Mouse (Mus musculus): ENCODE measurements around the gene Galnt11. TPM values are rescaled to one million over a fixed set of nuclear protein-coding genes. Genes with fewer than 3 reads are reported as not detected.
"Not testable (repeated sequence)": the region's sequence is repeated elsewhere in the genome, so short reads cannot be mapped to it uniquely, and the experiment has no call there.

Gene Galnt11
- 36.1 and 37.7 TPM in 2 replicates for polyA plus RNA-seq (2016; fragmentation: Nextera tagmentation; extraction: Ambion mirVana)

DNA sequence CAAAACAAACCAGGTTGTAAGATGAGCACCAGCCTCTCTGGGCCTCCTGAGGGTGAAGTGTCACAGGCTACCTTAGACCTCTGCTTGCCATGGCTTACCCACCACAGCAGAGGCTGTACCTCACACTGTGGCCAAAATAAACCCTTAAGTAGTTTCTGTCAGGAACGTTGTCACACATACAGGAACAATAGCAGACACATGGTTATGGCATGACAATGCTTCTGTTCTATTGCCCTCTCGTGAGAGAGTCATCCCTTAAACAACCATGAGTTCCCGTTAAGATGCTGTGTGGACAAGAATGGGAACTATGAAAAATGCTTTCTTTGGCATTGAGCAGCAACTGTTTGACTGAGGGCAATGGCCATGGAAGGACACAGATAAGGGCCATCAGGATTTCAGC, at the start of gene Galnt11:
Gene Galnt11, plus strand, starts transcription at position 301 of the 400 bp plus-strand sequence.
- Histone ChIP-seq H3K27ac (peak within 1 kb of the TSS; percentile 97), H3K36me3 (no peaks in the 10 kb centered on the region), H3K4me1 (no peaks in the 10 kb centered on the region; the same call in 1 of the 2 replicates), H3K9me3 (no peaks in the 10 kb centered on the region), H3K4me3 (peak within 1 kb of the TSS; percentile 84), H3K27me3 (ENCODE audit: insufficient read depth, poor library complexity, severe bottlenecking) (no peaks in the 10 kb centered on the region)
- no peak for DNase-seq (ENCODE audit: low spot score)
- WGBS, result 86% methylated on average over 3 of the region's 3 CpGs

- 84% methylated on average over 5 of the region's 5 CpGs for WGBS
These were observed 43.8 kb upstream of the Galnt11 start for GRCm38 (mm10) chr5:25177937-25178336.

GRCm38 (mm10) chr5:25178543-25178942, 43.2 kb upstream of the Galnt11 start:
- H3K27ac ChIP-seq; H3K9me3 ChIP-seq; H3K36me3 ChIP-seq; H3K4me1 ChIP-seq; H3K4me3 ChIP-seq; H3K27me3 ChIP-seq (ENCODE audit: insufficient read depth, poor library complexity, severe bottlenecking); DNase-seq (ENCODE audit: low spot score): not testable (repeated sequence)
- 90% methylated on average over 4 of the region's 4 CpGs for WGBS

More at GRCm38 (mm10) chr5:25177937-25178336, 43.8 kb upstream of the Galnt11 start:
- H3K4me3 ChIP-seq; H3K9me3 ChIP-seq; H3K36me3 ChIP-seq; DNase-seq (ENCODE audit: low spot score); H3K4me1 ChIP-seq; H3K27me3 ChIP-seq (ENCODE audit: insufficient read depth, poor library complexity, severe bottlenecking); H3K27ac ChIP-seq: not testable (repeated sequence)

DNA sequence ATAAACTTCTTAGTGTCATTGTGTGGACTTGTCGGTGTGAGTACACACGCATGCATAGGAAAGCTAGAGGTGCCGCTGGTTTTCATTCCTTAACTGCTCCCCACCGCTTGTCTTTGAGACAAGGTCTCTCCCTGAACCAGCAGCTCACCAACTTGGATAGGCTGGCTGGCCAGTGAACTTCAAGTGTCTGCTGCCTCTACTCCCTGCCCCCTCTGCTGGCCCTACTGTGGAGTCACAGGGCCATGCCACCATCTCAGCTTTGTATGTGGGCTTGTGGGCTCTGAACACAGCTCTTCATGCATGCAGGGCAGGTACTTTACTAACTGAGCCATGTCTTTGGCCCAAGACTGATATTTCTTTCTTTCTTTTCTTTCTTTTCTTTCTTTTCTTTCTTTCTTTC, 42.4 kb upstream of the Galnt11 start:
- Histone ChIP-seq H3K36me3 (no peaks in the 10 kb centered on the region), H3K27ac (no peak overlapping the region), H3K9me3 (no peaks in the 10 kb centered on the region), H3K27me3 (ENCODE audit: insufficient read depth, poor library complexity, severe bottlenecking) (no peaks in the 10 kb centered on the region), H3K4me1 (no peaks in the 10 kb centered on the region), H3K4me3 (no peak overlapping the region)
- no peak for DNase-seq (ENCODE audit: low spot score)
- 90% methylated on average over 4 of the region's 4 CpGs for WGBS

- DNase-seq (ENCODE audit: low spot score), result no peak
- Histone ChIP-seq H3K27me3 (ENCODE audit: insufficient read depth, poor library complexity, severe bottlenecking) (no peaks in the 10 kb centered on the region), H3K4me3 (no peak overlapping the region), H3K9me3 (no peaks in the 10 kb centered on the region), H3K4me1 (no peaks in the 10 kb centered on the region), H3K36me3 (no peaks in the 10 kb centered on the region), H3K27ac (no peak overlapping the region)
- WGBS, result 87% methylated on average over 3 of the region's 3 CpGs
These were observed 41.7 kb upstream of the Galnt11 start for GRCm38 (mm10) chr5:25179936-25180488.

DNA sequence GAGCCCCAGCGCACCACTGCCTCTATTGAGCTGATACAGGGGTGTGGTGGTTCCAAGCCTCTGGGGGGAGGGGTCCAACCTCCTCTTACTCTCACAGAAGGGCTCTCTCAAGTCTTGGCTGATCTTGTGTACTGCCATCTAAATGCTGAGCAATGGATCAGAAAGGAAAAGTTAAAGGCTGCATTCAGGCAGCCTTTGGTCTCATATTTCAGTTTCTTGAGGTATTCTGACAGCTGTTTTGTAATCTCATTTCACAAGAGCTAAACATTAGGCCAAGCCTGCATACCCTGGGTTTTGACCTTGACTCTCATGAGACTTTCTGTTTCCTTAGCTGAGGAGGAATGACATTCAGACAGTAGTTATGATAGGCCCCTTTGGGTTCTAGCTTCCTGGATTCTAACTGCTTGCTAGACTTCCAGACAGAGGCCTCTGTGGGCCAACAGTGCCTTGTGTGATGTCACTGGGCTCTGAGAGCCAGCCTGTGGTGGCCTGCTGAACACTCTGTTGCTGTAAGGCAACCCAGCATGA, 40.6 kb upstream of the Galnt11 start, which contains the start of gene Galntl5:
Gene Galntl5, plus strand, starts transcription at position 457 of the 528 bp plus-strand sequence.
- no peaks in the 10 kb centered on the region for H3K36me3 ChIP-seq
- no peak for DNase-seq (ENCODE audit: low spot score)
- no peaks in the 10 kb centered on the region for H3K9me3 ChIP-seq
- H3K27me3 ChIP-seq (ENCODE audit: insufficient read depth, poor library complexity, severe bottlenecking), result no peaks in the 10 kb centered on the region
- no peaks in the 10 kb centered on the region for H3K4me1 ChIP-seq
- 0 out of 2 replicates have a peak within 1 kb of the TSS, but pooled peaks have one; percentile 10 for H3K27ac ChIP-seq
- WGBS, result 78% methylated on average over 1 of the region's 1 CpGs
- no peak within 1 kb of the TSS for H3K4me3 ChIP-seq

- Histone ChIP-seq H3K4me1 (peaks cover 2% of the 10 kb centered on the region; the same call in 1 of the 2 replicates), H3K36me3 (no peaks in the 10 kb centered on the region), H3K27ac (no peak overlapping the region), H3K4me3 (no peak overlapping the region), H3K9me3 (no peaks in the 10 kb centered on the region), H3K27me3 (ENCODE audit: insufficient read depth, poor library complexity, severe bottlenecking) (no peaks in the 10 kb centered on the region)
- no peak for DNase-seq (ENCODE audit: low spot score)
- WGBS, result 84% methylated on average over 4 of the region's 4 CpGs
These were observed 38.1 kb upstream of the Galnt11 start for GRCm38 (mm10) chr5:25183595-25183994.

DNA sequence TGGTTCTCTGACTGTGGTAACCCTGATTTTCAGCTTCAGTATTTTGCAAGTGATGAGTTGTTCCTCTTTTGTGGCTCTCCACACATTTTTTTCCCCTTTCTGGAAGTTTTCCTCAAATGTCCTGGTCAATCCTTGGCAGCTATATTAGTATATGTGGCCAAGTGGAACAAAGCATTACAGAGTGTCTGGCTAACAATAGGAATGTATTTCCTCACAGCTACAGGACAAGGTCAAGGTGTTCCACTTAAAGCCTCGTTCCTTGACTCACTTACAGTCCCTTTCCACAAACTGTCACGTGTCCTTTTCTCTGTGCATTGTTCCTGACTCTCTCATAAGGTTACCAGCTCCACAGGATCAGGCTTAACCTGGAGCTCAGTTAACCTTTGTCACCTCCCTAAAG, 37.1 kb upstream of the Galnt11 start:
- 47% methylated on average over 2 of the region's 2 CpGs for WGBS
- Histone ChIP-seq H3K27me3 (ENCODE audit: insufficient read depth, poor library complexity, severe bottlenecking) (no peaks in the 10 kb centered on the region), H3K36me3 (no peaks in the 10 kb centered on the region), H3K4me3 (no peak overlapping the region), H3K4me1 (peaks cover 5% of the 10 kb centered on the region; the same call in 1 of the 2 replicates), H3K9me3 (no peaks in the 10 kb centered on the region), H3K27ac (no peak overlapping the region)
- DNase-seq (ENCODE audit: low spot score), result no peak

DNA sequence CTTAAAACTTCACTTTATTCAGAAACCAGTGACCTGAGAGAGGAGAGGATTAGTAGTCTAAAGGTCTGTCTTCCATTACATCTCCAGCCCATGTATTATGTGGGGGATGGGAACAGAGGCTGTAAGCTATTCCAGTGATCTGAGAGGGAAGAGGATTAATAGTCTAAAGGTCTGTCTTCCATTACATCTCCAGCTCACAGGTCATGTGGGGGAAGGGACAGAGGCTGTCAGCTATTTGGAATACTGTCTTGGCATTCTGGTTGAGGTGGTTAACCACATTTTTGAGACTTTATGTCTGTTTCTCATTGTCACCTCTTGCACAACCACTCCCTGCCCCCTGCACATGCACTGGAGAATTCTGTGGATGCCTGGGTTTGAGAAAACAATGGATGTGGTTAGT, 34.0 kb upstream of the Galnt11 start:
- Histone ChIP-seq H3K4me1 (peaks cover 5% of the 10 kb centered on the region; the same call in 1 of the 2 replicates), H3K27me3 (ENCODE audit: insufficient read depth, poor library complexity, severe bottlenecking) (no peaks in the 10 kb centered on the region), H3K27ac (no peak overlapping the region), H3K36me3 (no peaks in the 10 kb centered on the region), H3K4me3 (no peak overlapping the region), H3K9me3 (no peaks in the 10 kb centered on the region)
- DNase-seq (ENCODE audit: low spot score), result no peak

DNA sequence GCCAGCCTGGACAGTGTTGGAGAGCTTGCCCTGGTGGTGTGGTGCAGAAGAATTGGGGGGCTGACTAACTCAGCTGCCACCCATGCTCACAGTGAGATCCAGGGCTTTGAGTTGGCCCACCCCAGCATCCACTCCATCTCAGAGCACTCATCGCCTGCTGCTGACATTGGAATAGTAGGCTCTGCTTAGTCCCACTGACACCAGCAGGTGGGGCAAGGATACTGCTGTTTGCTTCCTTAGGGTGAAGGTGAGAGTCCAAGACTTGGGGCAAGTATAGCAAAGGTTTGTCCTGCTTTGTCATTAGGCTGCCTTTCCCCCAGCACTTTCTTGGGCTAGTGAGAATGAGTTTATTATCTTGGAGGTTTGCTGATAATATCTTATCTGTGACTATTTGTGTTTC, 32.9 kb upstream of the Galnt11 start:
- no peak overlapping the region for H3K4me3 ChIP-seq
- H3K36me3 ChIP-seq, result no peaks in the 10 kb centered on the region
- WGBS, result 33% methylated on average over 1 of the region's 1 CpGs
- no peaks in the 10 kb centered on the region for H3K9me3 ChIP-seq
- DNase-seq (ENCODE audit: low spot score), result peak; percentile 77
- no peaks in the 10 kb centered on the region for H3K27me3 ChIP-seq (ENCODE audit: insufficient read depth, poor library complexity, severe bottlenecking)
- no peak overlapping the region for H3K27ac ChIP-seq
- peaks cover 5% of the 10 kb centered on the region; the same call in 1 of the 2 replicates for H3K4me1 ChIP-seq

GRCm38 (mm10) chr5:25190521-25190920, 31.2 kb upstream of the Galnt11 start:
- Histone ChIP-seq H3K27ac (no peak overlapping the region), H3K27me3 (ENCODE audit: insufficient read depth, poor library complexity, severe bottlenecking) (no peaks in the 10 kb centered on the region), H3K9me3 (no peaks in the 10 kb centered on the region), H3K4me1 (peaks cover 5% of the 10 kb centered on the region; the same call in 1 of the 2 replicates), H3K4me3 (no peak overlapping the region), H3K36me3 (no peaks in the 10 kb centered on the region)
- no peak for DNase-seq (ENCODE audit: low spot score)
- WGBS, result 88% methylated on average over 2 of the region's 2 CpGs

DNA sequence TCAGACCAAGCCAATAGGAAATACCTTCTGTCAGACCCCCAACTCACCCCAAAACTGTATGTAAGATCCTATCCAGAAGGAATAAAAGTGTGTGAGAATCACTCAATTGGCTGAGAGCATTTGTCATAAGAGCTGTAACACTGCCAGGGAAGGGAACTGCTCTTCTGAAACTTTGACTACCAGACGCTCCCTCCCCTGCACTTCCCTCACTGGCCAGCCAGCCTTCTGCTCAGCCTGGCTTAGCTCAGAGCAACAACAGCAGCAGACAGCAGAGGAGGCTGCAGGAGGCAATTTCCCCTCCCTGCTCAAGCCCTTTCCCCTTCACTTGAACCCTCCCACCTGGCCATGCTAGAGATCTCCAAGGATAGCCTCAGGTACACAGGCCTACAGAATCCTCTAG, 9.8 kb upstream of the Galnt11 start:
- Histone ChIP-seq H3K27me3 (ENCODE audit: insufficient read depth, poor library complexity, severe bottlenecking) (no peaks in the 10 kb centered on the region), H3K27ac (no peak overlapping the region), H3K9me3 (no peaks in the 10 kb centered on the region), H3K36me3 (no peaks in the 10 kb centered on the region), H3K4me1 (no peaks in the 10 kb centered on the region), H3K4me3 (no peak overlapping the region)
- WGBS, result 82% methylated on average over 1 of the region's 1 CpGs
- no peak for DNase-seq (ENCODE audit: low spot score)

GRCm38 (mm10) chr5:25213216-25213615, 8.5 kb upstream of the Galnt11 start:
- not testable (repeated sequence) for DNase-seq (ENCODE audit: low spot score); H3K4me3 ChIP-seq; H3K27me3 ChIP-seq (ENCODE audit: insufficient read depth, poor library complexity, severe bottlenecking); H3K27ac ChIP-seq; H3K36me3 ChIP-seq; H3K9me3 ChIP-seq; H3K4me1 ChIP-seq

DNA sequence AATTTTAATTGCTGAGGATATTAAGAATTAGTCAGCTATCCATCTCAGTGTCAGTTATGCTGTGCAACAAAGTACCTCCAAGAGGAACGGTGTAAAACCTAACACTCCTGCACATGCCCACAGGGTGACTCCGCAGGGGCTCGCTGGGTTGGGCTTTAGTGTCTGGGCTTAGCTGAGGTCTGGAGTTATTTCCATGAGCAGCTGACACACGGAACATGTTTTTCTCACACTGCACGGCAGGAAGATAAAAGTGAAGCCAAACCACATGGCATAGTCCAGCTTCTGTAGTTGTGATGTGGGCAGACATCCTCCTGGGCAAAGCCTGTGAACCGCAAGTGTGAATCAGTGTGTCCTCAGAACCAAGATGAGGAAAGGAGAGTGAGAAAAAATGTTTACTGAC, 6.7 kb upstream of the Galnt11 start:
- H3K4me1 ChIP-seq, result no peaks in the 10 kb centered on the region
- DNase-seq (ENCODE audit: low spot score), result no peak
- 75% methylated on average over 6 of the region's 6 CpGs for WGBS

More for the DNA sequence above, 6.7 kb upstream of the Galnt11 start:
- Histone ChIP-seq H3K36me3 (no peaks in the 10 kb centered on the region), H3K9me3 (no peaks in the 10 kb centered on the region), H3K27me3 (ENCODE audit: insufficient read depth, poor library complexity, severe bottlenecking) (no peaks in the 10 kb centered on the region), H3K27ac (no peak overlapping the region), H3K4me3 (no peak overlapping the region)
